Mouse (Mus musculus) lung, adult 2 months (tissue): ENCODE measurements at regions not wholly inside any gene's neighbourhood (a gene's known extent, or its start where the extent isn't known, plus 50 kb on each side); places are given as distances from the start of the nearest gene placed in this dataset.

ENCODE experiments used
- CTCF ChIP-seq: fragments of 200-500 bp; IDR thresholded peaks from 2 replicates; pipeline ENCODE4 v1.5.1; 2011; ENCODE audit warnings: mild to moderate bottlenecking, low read length, control low read depth; ENCODE audit not compliant: insufficient read depth
- POLR2A ChIP-seq: fragments of 200-500 bp; IDR thresholded peaks from 2 replicates; pipeline ENCODE4 v1.6.1; 2011; ENCODE audit warnings: low read depth, mild to moderate bottlenecking, control low read depth, low read length, borderline replicate concordance; ENCODE audit errors: extremely low read depth

- TF ChIP-seq CTCF, result no peak
- no peak for TF ChIP-seq POLR2A
Observed at GRCm38 (mm10) chr2:10762236-10762635, 391.9 kb downstream of the Sfmbt2 start.
